8 mouse cellular contexts compared by ENCODE assay signal in the genomic region with DNA sequence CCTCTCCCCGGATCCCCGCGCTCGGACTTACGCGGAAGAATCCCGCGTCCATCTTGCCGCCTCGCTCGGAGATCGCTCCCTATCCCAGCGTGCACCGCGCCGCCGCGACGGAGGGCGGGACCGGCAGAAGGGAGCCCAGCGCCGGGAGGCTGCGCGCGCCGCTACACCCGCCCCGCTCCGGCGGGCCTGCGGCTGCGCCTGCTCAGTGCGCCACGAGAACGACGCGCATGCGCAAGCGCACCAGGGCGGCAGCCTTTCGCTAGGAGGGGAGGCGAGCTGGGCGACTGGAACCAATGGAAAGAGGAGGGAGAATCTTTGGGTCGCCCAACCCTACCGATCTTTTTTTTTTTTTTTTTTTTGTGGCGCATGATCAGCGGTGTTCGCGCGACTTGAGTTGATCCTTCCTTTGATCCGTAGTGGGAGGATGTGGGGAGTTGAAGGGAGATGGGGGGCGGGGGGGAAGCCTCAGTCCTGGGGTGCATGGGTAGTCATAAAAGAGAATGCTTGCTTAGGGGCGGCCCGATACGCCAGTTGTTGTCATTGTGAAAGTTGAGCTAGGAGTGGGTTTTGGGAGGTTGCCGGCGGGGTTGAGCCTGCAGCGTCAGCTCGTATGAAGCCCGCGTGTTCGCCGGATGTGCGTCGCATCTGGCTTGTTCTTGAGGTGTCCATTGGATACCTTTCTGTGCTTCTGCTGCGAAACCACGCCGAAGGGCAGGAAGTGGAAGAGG. TPM values are rescaled to one million over a fixed set of nuclear protein-coding genes. Genes with fewer than 3 reads are reported as not detected.
DNase-seq lines count a peak whose midpoint lies in the region; ATAC-seq lines count a peak whose summit lies in the region.

Gene Srrm1, minus strand, starts transcription at position 256 of the 728 bp plus-strand sequence.

- H3K27ac ChIP-seq in hindbrain, embryonic 12.5 days = peak within 1 kb of the TSS; percentile 97

- WGBS in hindbrain, embryonic 12.5 days = under 1% methylated on average over 69 of the region's 69 CpGs

- H3K27me3 ChIP-seq in hindbrain, embryonic 12.5 days = peaks cover 4% of the 10 kb centered on the region; the same call in 1 of the 2 replicates

- no peaks in the 10 kb centered on the region for H3K9me3 ChIP-seq in hindbrain, embryonic 12.5 days (replicated peaks)

- peaks cover 17% of the 10 kb centered on the region for H3K4me1 ChIP-seq in hindbrain, embryonic 12.5 days

- H3K4me2 ChIP-seq in hindbrain, embryonic 12.5 days (replicated peaks) = peak within 1 kb of the TSS; percentile 71

- H3K4me3 ChIP-seq in hindbrain, embryonic 12.5 days = peak within 1 kb of the TSS; percentile 98

- H3K36me3 ChIP-seq in hindbrain, embryonic 12.5 days = 0 out of 2 replicates have a peak, but pooled peaks cover 7% of the 10 kb centered on the region

- peak; percentile 95 for ATAC-seq in hindbrain, embryonic 12.5 days (ENCODE audit: low FRiP score)

- peak within 1 kb of the TSS; percentile 98 for H3K9ac ChIP-seq in hindbrain, embryonic 12.5 days

- peak; percentile 98 for DNase-seq in NIH3T3 (ENCODE audit: low read depth)
- peak; percentile 99 to 100 for DNase-seq in cerebellum, postnatal 10 days
- peak; percentile 97 to 99 for DNase-seq in frontal cortex, postnatal 10 days (ENCODE audit: low spot score in 2 of 2)
- peak; percentile 97 to 98 for DNase-seq in layer of hippocampus, postnatal 14 days (ENCODE audit: low spot score in 2 of 2)
- peak; percentile 99 for DNase-seq in lung, postnatal 14 days
- peak; percentile 96 for DNase-seq in retina, adult 2 months (ENCODE audit: low read depth, low spot score)
- peak; percentile 98 to 99 for DNase-seq in thymus, postnatal 36 days

RNA-seq across cellular contexts. Expression of gene Srrm1, which starts in this region (rescaled TPM):
- 238 and 258 TPM in 2 replicates for polyA plus RNA-seq in hindbrain, embryonic 12.5 days (2016; fragmentation: Nextera tagmentation; extraction: Ambion mirVana)
- total RNA-seq in layer of hippocampus, postnatal 14 days (2021) = 100 to 1,000 TPM; 124 to 133 TPM

Comparison
In these comparisons a context has a peak if more than half of its experiments do, and no peak if none do; other contexts are left out.
1. Peak in every context shown above with its lines: DNase-seq, ATAC-seq, H3K4me3 ChIP-seq and H3K27ac ChIP-seq.